Mouse (Mus musculus): ENCODE measurements around the gene U2af2. TPM values are rescaled to one million over a fixed set of nuclear protein-coding genes. Genes with fewer than 3 reads are reported as not detected.
A peak's percentile ranks its signal among the peaks of the same experiment; 100 is the strongest.

Gene U2af2
- total RNA-seq, 2 experiments from 2014 or later, result 174 to 184 TPM

DNA sequence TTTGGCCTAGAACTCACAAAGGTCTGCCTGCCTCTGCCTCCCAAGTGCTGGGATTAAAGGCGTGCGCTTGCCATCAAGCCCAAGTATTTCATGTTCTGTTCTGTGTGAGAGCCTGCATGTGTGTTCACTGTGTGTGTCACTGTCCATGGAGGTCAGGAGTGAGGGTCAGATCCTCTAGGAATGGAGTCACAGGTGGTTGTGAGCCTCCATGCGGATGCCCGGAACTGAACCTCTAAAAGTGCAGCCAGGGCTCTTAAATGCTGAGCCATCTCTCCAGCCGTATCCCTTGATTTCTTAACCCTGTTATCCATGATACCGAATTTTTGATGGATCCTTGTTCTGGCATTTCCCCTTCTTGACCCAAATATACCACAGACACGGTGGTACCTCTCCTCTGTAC is 24.9 kb upstream of the U2af2 start:
- no peak for DNase-seq (ENCODE audit: low spot score in 2 of 2)

- no peak for DNase-seq (ENCODE audit: low spot score in 2 of 2)
Measured at GRCm38 (mm10) chr7:5037467-5037866, 24.5 kb upstream of the U2af2 start.

DNA sequence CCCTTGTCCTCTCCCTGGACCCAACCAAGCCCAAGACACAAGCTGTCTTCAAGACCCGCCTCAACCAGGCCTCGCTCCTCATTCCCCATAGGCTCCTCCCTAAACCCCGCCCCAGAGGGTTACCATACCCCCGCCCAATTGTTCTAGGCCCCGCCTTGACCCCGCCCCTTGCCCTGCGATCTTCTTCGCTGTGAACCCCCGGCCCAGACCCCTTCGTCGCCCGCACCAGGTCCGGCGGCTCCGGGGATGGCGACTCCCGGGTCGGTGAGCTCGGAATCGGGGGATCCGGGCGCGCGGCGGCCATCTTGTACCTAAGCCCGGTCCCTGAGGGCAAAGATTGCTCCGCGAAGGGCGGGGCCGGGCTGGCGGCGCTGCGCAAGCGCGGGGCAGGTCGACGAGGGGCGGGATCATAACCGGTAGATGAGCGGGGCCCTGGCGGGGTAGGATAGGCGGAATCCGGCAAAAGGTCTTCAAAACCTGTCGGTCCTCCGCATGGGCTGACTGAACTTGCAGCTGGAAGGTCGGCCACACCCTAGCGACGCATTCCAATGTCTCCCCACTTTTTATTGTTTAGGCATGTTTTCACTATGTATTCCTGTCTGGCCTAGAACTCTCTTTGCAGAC is 23.7 kb upstream of the U2af2 start, which contains the start of gene Zfp784:
Gene Zfp784 (minus strand): TSS at position 338 of the 624 bp plus-strand sequence.
- peak; percentile 92 to 95 for DNase-seq (ENCODE audit: low spot score in 2 of 2)

DNA sequence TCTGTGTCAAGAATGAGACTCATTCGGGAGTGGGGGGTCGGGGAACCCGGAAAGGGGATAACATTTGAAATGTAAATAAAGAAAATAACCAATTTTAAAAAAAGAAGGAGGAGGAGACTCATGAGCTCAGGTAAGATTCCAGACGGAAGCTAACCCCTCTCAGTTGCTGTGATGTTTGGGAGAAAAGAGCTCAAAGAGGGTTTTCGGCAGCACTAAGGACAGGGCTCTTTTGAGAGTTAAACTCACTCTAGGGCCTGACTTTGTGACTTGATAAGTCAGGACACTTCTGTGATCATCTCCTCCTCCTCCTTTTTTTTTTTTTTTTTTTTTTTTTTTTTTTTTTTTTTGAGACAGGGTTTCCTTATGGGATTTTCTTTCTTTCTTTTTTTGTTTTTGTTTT is 23.0 kb upstream of the U2af2 start:
- no peak for DNase-seq (ENCODE audit: low spot score in 2 of 2)

GRCm38 (mm10) chr7:5044981-5045380 is 17.0 kb upstream of the U2af2 start:
- DNase-seq (ENCODE audit: low spot score in 2 of 2), result no peak

DNA sequence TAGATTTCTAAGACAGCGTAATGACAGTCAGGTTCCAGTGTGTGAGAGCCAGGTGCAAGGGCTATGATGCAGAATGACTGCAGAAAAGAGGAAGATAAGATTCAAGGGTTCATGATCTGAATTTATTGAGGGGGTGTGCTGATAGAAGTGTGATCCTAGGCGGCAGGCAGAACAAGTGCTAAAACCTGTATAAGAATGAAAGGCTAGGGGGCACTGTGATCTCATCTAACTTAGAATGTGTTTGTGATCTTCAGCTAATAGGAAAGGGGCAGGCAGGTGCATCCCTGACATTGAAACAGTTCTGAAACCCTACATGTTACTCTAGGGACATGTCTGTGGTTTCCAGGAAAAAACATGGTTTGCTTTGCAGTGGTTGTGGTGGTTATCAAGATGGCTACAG is 15.8 kb upstream of the U2af2 start:
- no peak for DNase-seq (ENCODE audit: low spot score in 2 of 2)

DNA sequence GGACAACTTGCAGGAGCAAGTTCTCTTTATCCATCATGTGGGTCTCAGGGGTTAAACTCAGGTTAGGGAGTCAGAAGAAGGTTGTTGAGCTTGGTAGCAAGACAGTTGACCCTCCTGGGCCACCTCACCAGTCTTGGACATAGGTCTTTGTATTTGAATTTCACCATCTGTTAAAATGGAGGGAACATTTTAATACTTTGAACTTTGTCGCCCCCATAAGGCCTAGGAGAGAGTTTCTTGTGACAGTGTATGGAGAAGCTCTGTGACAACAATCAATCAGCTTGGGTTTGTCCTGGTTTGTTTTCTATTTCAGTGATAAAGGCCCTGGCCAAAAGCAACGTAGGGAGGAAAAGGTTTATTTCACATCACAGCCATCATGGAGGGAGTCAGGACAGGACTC is 14.6 kb upstream of the U2af2 start:
- DNase-seq (ENCODE audit: low spot score in 2 of 2), result no peak

- DNase-seq (ENCODE audit: low spot score in 2 of 2), result peak; percentile 84 to 87
Measured at GRCm38 (mm10) chr7:5051193-5052192, 10.4 kb upstream of the U2af2 start, which contains the start of gene Zfp580. Gene Zfp580 (plus strand): TSS chr7:5051538.

DNA sequence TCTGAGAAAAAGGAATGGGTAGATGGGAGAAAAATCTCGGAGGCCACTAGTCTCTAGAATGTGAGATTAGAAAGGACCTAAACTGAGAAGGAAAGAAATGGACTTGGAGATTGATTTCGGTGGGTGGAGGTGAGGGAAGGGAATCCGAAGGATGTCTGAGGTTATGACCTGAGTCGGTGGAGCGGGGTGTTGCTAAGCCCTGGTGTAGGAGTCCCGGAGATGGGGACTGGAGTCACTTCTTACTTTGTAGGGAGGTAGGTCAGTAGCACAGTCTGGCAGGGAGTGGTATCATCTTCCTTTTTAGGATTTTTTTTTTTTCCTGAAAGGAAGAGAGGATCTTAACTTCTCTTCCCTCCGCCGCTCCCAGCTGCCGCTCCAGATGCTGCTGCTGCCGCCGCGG is 9.5 kb upstream of the U2af2 start:
- no peak for DNase-seq (ENCODE audit: low spot score in 2 of 2)

- no peak for DNase-seq (ENCODE audit: low spot score in 2 of 2)
Measured at GRCm38 (mm10) chr7:5052931-5053343, 9.0 kb upstream of the U2af2 start.

- DNase-seq (ENCODE audit: low spot score in 2 of 2), result peak; percentile 63 to 67
Measured at GRCm38 (mm10) chr7:5053456-5054179, 8.3 kb upstream of the U2af2 start.

- peak; percentile 75 to 80 for DNase-seq (ENCODE audit: low spot score in 2 of 2)
Measured at GRCm38 (mm10) chr7:5056651-5057263, 5.2 kb upstream of the U2af2 start.

DNA sequence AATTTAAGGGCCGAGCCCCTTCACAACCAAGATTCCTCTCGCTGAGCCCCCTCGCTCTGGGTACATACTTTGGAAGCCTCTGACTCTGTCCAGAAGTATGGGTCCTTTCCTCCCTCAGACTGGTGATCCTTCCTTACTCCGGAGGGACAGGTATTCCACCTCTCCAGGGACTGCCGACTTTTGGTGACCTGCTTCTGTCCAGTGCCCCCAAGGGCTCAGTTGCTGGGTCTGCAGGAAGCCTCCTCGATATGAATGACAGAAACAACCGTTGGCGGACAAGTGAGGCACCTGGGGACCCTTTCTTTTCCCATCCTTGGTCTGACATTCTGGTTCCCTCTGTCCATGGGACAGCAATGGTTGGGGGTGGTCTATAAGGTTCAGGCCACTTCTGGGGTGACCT is 4.6 kb upstream of the U2af2 start:
- no peak for DNase-seq (ENCODE audit: low spot score in 2 of 2)

DNA sequence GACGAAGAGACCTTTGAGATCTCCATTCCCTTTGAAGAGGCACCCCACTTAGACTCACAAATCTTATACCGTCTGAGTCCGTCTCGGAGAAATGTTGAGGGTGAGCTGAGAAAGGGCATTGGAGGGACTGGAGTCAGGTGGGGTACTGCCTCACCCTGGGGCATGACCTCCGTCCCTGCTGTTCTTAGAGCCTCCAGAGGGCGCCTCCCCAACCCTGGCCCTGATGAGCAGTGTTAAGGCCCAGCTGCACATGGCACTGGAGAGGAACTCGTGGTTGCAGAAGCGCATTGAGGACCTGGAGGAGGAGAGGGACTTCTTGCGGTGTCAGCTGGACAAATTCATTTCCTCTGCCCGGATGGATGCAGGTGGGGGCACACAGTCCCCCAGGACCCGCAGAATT is 4.1 kb upstream of the U2af2 start:
- DNase-seq (ENCODE audit: low spot score in 2 of 2), result peak in 1 of 2 experiments; percentile 39

- no peak for DNase-seq (ENCODE audit: low spot score in 2 of 2)
Measured at GRCm38 (mm10) chr7:5058631-5059030, 3.3 kb upstream of the U2af2 start.

DNA sequence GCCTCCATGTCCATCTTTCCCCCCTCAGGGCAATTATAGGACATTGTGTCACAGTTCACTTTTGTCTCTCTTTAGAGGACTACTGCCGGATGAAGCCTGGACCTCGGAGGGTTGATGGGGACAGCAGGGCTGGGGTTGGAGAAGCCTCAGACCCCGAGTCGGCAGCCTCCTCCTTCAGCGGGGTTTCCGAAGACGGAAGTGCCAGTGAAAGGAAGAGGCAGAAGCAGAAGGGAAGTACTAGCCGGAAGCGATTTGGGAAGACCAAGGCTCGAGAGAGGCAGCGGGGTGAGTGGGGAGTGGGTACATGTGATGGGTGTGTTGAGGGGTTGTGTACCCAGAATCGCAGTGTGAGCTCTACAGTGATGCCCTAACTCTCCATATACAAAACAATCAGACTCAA is 2.5 kb upstream of the U2af2 start:
- no peak for DNase-seq (ENCODE audit: low spot score in 2 of 2)

DNA sequence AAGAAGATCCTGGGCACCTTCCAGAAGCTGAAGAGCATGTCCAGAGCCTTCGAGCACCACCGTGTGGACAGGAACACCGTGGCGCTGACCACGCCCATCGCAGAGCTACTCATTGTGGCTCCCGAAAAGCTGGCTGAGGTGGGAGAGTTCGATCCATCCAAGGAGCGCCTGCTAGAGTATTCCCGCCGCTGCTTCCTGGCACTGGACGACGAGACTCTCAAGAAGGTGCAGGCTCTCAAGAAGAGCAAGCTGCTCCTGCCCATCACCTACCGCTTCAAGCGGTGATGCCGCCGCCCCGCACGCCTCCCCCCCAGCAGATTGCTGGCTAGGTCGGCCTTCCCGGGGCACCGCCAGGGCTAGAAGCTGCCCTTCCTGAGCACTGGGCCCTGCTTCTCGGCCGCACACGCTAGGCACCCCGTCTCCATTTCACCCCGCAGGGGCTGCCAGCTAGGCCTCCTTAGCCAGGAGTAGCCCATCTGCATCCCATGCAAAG is 1.7 kb upstream of the U2af2 start:
- DNase-seq (ENCODE audit: low spot score in 2 of 2), result peak; percentile 75 to 82

- peak; percentile 100 for DNase-seq (ENCODE audit: low spot score in 2 of 2)
Measured at GRCm38 (mm10) chr7:5060944-5061773, 784 bp upstream of the U2af2 start.

GRCm38 (mm10) chr7:5062360-5063001 is 538 bp downstream of the U2af2 start:
- DNase-seq (ENCODE audit: low spot score in 2 of 2), result no peak

- DNase-seq (ENCODE audit: low spot score in 2 of 2), result no peak
Measured at GRCm38 (mm10) chr7:5064886-5065285, 2.9 kb downstream of the U2af2 start.
